Mouse (Mus musculus) limb, embryonic 14.5 days (tissue): ENCODE measurements at regions not wholly inside any gene's neighbourhood (a gene's known extent, or its start where the extent isn't known, plus 50 kb on each side); places are given as distances from the start of the nearest gene placed in this dataset.

ENCODE experiments used
- ATAC-seq: fragments of 200-750 bp; cut with Nextera tagmentation; 2 replicates; pipeline ENCODE4 v1.8.0; 2017; ENCODE audit warnings: low read depth, moderate number of reproducible peaks, moderate TSS enrichment; ENCODE audit not compliant: low FRiP score
- DNase-seq: peaks from one replicate; pipeline ENCODE4 v3.0.0-alpha.2; 2015; ENCODE audit warnings: low spot score
- H3K27ac ChIP-seq: fragments of 300-500 bp; sonication (generic); replicated peaks from 2 replicates; pipeline ENCODE4 v1.5.1; 2014; ENCODE audit warnings: low read depth, mild to moderate bottlenecking, low read length, moderate library complexity, mixed read lengths
- H3K27me3 ChIP-seq: fragments of 300-500 bp; sonication (generic); 2 replicates; pipeline ENCODE4 v1.6.1; 2014; ENCODE audit warnings: low read length, mixed read lengths; ENCODE audit not compliant: control insufficient read depth, insufficient read depth
- H3K36me3 ChIP-seq: fragments of 300-500 bp; sonication (generic); 2 replicates; pipeline ENCODE4 v1.6.1; 2014; ENCODE audit warnings: mild to moderate bottlenecking, low read length, moderate library complexity, mixed read lengths; ENCODE audit not compliant: control insufficient read depth, insufficient read depth
- H3K4me1 ChIP-seq: fragments of 300-500 bp; sonication (generic); 2 replicates; pipeline ENCODE4 v1.6.1; 2014; ENCODE audit warnings: antibody characterized with exemption, low read length, mixed read lengths; ENCODE audit not compliant: control insufficient read depth, insufficient read depth
- H3K4me2 ChIP-seq: fragments of 300-500 bp; sonication (generic); replicated peaks from 2 replicates; pipeline ENCODE4 v1.6.1; 2014; ENCODE audit warnings: low read depth, mild to moderate bottlenecking, low read length, moderate library complexity; ENCODE audit not compliant: severe bottlenecking
- H3K4me3 ChIP-seq: fragments of 300-500 bp; sonication (generic); replicated peaks from 2 replicates; pipeline ENCODE4 v1.5.1; 2014; ENCODE audit warnings: low read length
- H3K9ac ChIP-seq: fragments of 300-500 bp; sonication (generic); 2 replicates; pipeline ENCODE4 v1.6.1; 2014; ENCODE audit warnings: mild to moderate bottlenecking, low read depth, low read length, moderate library complexity; ENCODE audit not compliant: severe bottlenecking
- H3K9me3 ChIP-seq: fragments of 300-500 bp; sonication (generic); 2 replicates; pipeline ENCODE4 v1.6.1; 2016; ENCODE audit warnings: low read length; ENCODE audit not compliant: control insufficient read depth
- POLR2A ChIP-seq: fragments of 200-500 bp; IDR thresholded peaks from 2 replicates; pipeline ENCODE4 v1.8.0; 2012; ENCODE audit warnings: inconsistent platforms, mild to moderate bottlenecking, moderate library complexity, borderline replicate concordance; ENCODE audit not compliant: insufficient read depth, insufficient read length; ENCODE audit errors: extremely low read depth
- WGBS: fragments of 180-500 bp; shearing (Covaris S2); extraction: QIAGEN DNeasy Blood & Tissue Kit; methylation state at CpG from one replicate; pipeline ENCODE4 v1.1.7; 2014; 5-methylcytosine and 5-hydroxymethylcytosine counted together

DNA sequence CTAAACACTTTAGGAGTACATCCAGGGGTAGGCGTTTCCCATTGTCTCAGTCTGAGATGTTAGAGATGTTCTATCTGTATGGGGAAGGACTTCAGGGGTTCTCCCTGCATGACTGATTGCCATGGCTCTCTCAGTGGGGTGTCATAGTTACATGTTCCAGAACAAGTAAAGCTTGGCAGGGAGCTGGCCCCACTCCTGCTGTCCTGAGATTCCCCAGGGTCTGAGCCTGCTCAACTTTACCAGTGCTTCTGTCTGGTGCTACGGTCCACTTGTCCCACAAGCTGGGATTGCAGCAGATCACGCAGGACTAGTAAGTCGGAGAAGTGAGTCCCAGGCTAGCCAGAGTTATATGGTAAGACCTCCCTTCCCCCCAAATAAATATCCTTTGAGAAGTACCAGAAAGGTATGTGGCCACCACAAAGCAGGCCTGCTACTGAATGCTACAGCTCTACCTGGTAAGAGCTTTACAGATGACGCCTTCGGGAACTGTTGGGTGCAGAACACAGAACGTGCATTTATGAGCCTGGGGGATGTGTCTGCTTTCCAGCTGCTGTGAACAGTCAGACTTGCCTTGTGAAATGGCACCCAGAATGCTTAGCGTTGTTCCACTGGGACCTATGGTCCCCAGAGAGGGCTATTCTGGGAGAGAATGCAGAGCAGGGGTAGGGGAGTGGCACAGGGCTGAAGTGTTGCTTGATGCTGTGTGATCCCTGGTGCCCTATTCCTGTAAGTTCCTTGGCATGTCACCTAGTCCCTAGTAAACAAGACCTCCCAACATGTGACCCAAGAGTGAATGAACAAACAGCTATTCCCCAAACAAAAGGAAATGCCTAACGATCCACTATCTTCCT lies 148.9 kb upstream of the Tgfbr2 start:
- no peak for TF ChIP-seq POLR2A
- H3K4me3 ChIP-seq = no peak overlapping the region
- H3K36me3 ChIP-seq = no peaks in the 10 kb centered on the region
- WGBS = 59% methylated on average over 9 of the region's 9 CpGs
- H3K4me1 ChIP-seq = peaks cover 20% of the 10 kb centered on the region
- no peak overlapping the region for H3K27ac ChIP-seq
- DNase-seq (no peak), ATAC-seq (no peak)
- no peaks in the 10 kb centered on the region for H3K27me3 ChIP-seq
- no peaks in the 10 kb centered on the region for H3K9me3 ChIP-seq
- no peak overlapping the region for H3K4me2 ChIP-seq
- H3K9ac ChIP-seq = no peak overlapping the region

DNA sequence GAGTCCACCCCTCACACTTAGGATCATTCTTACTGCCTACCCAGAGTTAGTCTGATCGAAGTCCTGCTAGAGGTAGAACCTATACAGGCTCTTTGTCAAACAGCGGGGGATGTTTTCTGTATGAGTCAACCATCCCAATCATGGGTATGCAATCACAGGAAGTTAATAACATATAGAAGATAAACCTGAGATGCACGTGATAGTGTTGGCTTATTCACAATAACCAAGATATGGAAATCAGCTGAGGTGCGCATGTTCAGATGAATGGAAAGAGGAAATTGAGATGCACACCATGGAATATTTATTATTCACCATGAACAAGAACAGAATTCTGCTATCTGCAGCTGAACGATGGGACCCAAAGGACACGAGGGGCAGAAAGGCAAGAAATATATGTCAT lies 146.7 kb upstream of the Tgfbr2 start:
- peaks cover 13% of the 10 kb centered on the region; the same call in 1 of the 2 replicates for H3K4me1 ChIP-seq
- H3K27me3 ChIP-seq = no peaks in the 10 kb centered on the region
- WGBS = 94% methylated on average over 6 of the region's 6 CpGs
- DNase-seq (no peak), ATAC-seq (no peak)
- no peak overlapping the region for H3K4me2 ChIP-seq
- H3K36me3 ChIP-seq = no peaks in the 10 kb centered on the region
- H3K27ac ChIP-seq = no peak overlapping the region
- TF ChIP-seq POLR2A = no peak
- no peak overlapping the region for H3K9ac ChIP-seq
- H3K4me3 ChIP-seq = no peak overlapping the region
- no peaks in the 10 kb centered on the region for H3K9me3 ChIP-seq

GRCm38 (mm10) chr9:116319421-116319820 lies 144.3 kb upstream of the Tgfbr2 start:
- H3K9me3 ChIP-seq = no peaks in the 10 kb centered on the region
- no peaks in the 10 kb centered on the region for H3K36me3 ChIP-seq
- H3K4me2 ChIP-seq = no peak overlapping the region
- TF ChIP-seq POLR2A = no peak
- DNase-seq (no peak), ATAC-seq (no peak)
- H3K9ac ChIP-seq = no peak overlapping the region
- H3K27me3 ChIP-seq = no peaks in the 10 kb centered on the region
- no peak overlapping the region for H3K4me3 ChIP-seq
- H3K27ac ChIP-seq = no peak overlapping the region
- peaks cover 5% of the 10 kb centered on the region; the same call in 1 of the 2 replicates for H3K4me1 ChIP-seq
- 62% methylated on average over 3 of the region's 3 CpGs for WGBS

- no peak for TF ChIP-seq POLR2A
- Histone ChIP-seq H3K27me3 (no peaks in the 10 kb centered on the region), H3K4me3 (no peak overlapping the region), H3K4me1 (no peaks in the 10 kb centered on the region), H3K9ac (no peak overlapping the region), H3K9me3 (no peaks in the 10 kb centered on the region), H3K27ac (no peak overlapping the region), H3K4me2 (no peak overlapping the region), H3K36me3 (no peaks in the 10 kb centered on the region)
- DNase-seq (no peak), ATAC-seq (no peak)
- WGBS = 81% methylated on average over 4 of the region's 4 CpGs
These were observed 141.5 kb upstream of the Tgfbr2 start for GRCm38 (mm10) chr9:116316582-116317095.

DNA sequence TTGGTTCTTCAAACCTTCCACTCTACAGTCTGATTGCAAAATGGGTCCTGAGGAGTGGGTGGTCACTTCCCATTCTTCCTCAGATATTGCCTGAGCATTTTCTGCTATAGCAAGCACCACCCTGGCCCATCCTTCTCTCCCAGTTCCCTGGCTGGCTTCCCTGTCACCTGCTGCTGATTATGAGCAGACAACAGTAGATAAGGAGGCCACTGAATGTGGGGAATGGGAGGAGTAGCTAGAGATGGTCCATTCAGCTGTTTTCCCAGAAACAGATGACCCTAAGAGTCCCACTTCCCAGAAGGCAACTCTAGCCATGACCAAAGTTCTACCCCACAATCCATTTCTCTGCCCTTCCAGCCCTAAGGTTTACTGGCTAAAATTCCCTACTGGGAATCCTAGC lies 139.6 kb upstream of the Tgfbr2 start:
- Histone ChIP-seq H3K4me3 (no peak overlapping the region), H3K27me3 (no peaks in the 10 kb centered on the region), H3K4me1 (no peaks in the 10 kb centered on the region), H3K4me2 (no peak overlapping the region), H3K36me3 (no peaks in the 10 kb centered on the region), H3K9me3 (no peaks in the 10 kb centered on the region), H3K27ac (no peak overlapping the region), H3K9ac (no peak overlapping the region)
- DNase-seq = no peak
- ATAC-seq = no peak
- TF ChIP-seq POLR2A = no peak
